Mouse (Mus musculus): ENCODE data around the gene Ndufa11.

DNA sequence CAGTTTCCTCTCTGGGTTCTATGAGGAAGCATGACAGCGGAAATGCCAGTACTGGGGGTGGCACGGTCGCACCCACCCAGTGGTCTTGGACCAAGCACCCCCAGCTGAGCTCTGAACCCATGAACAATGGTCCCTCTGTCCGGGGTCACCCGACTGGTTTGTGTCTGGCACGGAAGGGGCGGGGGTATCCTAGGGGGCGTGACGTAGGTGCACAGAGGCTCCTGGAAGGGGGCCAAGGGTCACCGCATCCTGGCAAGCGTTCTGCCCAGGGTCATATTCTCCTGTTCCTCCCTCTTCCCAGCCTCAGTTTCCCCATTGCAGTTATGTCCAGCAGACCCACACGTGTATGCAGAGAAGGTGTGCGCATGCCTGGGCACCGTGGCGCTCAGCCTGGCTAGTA is 35.9 kb downstream of the Ndufa11 start:
- TF ChIP-seq EP300 (optimal IDR thresholded peaks at IDR 0.05) (no peak), CTCF (IDR thresholded peaks at IDR 0.05; ENCODE audit: low read depth) (no peak)

Measured in stomach, postnatal 0 days (tissue).